Mouse (Mus musculus) limb, embryonic 10.5 days (tissue): ENCODE measurements around the gene Olfr1297. TPM values are rescaled to one million over a fixed set of nuclear protein-coding genes. Genes with fewer than 3 reads are reported as not detected.

Source experiments
- DNase-seq: peaks from one replicate; pipeline ENCODE4 v3.0.0-alpha.2; 2017; ENCODE audit warnings: low spot score
- H3K27ac ChIP-seq: fragments of 300-500 bp; sonication (generic); 2 replicates; pipeline ENCODE4 v1.5.1; 2016; ENCODE audit warnings: mild to moderate bottlenecking
- H3K27me3 ChIP-seq: fragments of 300-500 bp; sonication (generic); 2 replicates; pipeline ENCODE4 v1.6.1; 2016; ENCODE audit warnings: low read depth, mild to moderate bottlenecking; ENCODE audit not compliant: poor library complexity, severe bottlenecking
- H3K36me3 ChIP-seq: fragments of 300-500 bp; sonication (generic); 2 replicates; pipeline ENCODE4 v1.6.1; 2016; ENCODE audit warnings: mild to moderate bottlenecking, moderate library complexity
- H3K4me1 ChIP-seq: fragments of 300-500 bp; sonication (generic); 2 replicates; pipeline ENCODE4 v1.6.1; 2016
- H3K4me3 ChIP-seq: fragments of 300-500 bp; sonication (generic); 2 replicates; pipeline ENCODE4 v1.5.1; 2016; ENCODE audit warnings: mild to moderate bottlenecking, moderate library complexity
- H3K9me3 ChIP-seq: fragments of 300-500 bp; sonication (generic); replicated peaks from 2 replicates; pipeline ENCODE4 v1.6.1; 2016; ENCODE audit warnings: mild to moderate bottlenecking
- WGBS: fragments of 180-500 bp; shearing (Covaris S2); methylation state at CpG from one replicate; pipeline ENCODE4 v1.1.7; 2016; 5-methylcytosine and 5-hydroxymethylcytosine counted together
- polyA plus RNA-seq: library from polyadenylated mRNA; unstranded; fragments of >200 nt; fragmentation: Nextera tagmentation; extraction: Ambion mirVana; gene quantifications from 2 replicates; pipeline ENCODE4 v1.2.1, GENCODE M21; 2016

Olfr1297 gene
- polyA plus RNA-seq: not detected in 2 replicates

- H3K27ac ChIP-seq: no peak within 1 kb of the TSS
- WGBS: 76% methylated on average over 1 of the region's 1 CpGs
- no peaks in the 10 kb centered on the region for H3K9me3 ChIP-seq
- H3K4me1 ChIP-seq: no peaks in the 10 kb centered on the region
- no peaks in the 10 kb centered on the region for H3K36me3 ChIP-seq
- H3K4me3 ChIP-seq: no peak within 1 kb of the TSS
- no peak for DNase-seq
- H3K27me3 ChIP-seq: no peaks in the 10 kb centered on the region
These were observed at the start of gene Olfr1297 for GRCm38 (mm10) chr2:111626397-111626796. Olfr1297 (minus strand) TSS chr2:111626497.

- WGBS: 85% methylated on average over 4 of the region's 4 CpGs
These were observed 34.8 kb upstream of the Olfr1297 start, which contains the start of gene Olfr1299 for GRCm38 (mm10) chr2:111661119-111661518. Olfr1299 (plus strand) TSS chr2:111661419.

GRCm38 (mm10) chr2:111649101-111649500 lies 22.8 kb upstream of the Olfr1297 start, which contains the start of gene Olfr1298:
Olfr1298 (minus strand) TSS chr2:111649201.
- Histone ChIP-seq H3K36me3 (no peaks in the 10 kb centered on the region), H3K4me1 (no peaks in the 10 kb centered on the region), H3K4me3 (no peak within 1 kb of the TSS), H3K9me3 (no peaks in the 10 kb centered on the region), H3K27ac (no peak within 1 kb of the TSS), H3K27me3 (no peaks in the 10 kb centered on the region)
- DNase-seq: no peak
- 85% methylated on average over 1 of the region's 1 CpGs for WGBS

More at GRCm38 (mm10) chr2:111661119-111661518, 34.8 kb upstream of the Olfr1297 start, which contains the start of gene Olfr1299:
- Histone ChIP-seq H3K4me3 (no peak within 1 kb of the TSS), H3K4me1 (no peaks in the 10 kb centered on the region), H3K36me3 (no peaks in the 10 kb centered on the region), H3K27me3 (no peaks in the 10 kb centered on the region), H3K9me3 (no peaks in the 10 kb centered on the region), H3K27ac (no peak within 1 kb of the TSS)
- no peak for DNase-seq

GRCm38 (mm10) chr2:111569581-111569980 lies 56.7 kb downstream of the Olfr1297 start, which contains the start of gene Olfr1295:
Olfr1295 (minus strand) TSS chr2:111569681.
- Histone ChIP-seq H3K4me1 (no peaks in the 10 kb centered on the region), H3K27ac (no peak within 1 kb of the TSS), H3K4me3 (no peak within 1 kb of the TSS), H3K9me3 (no peaks in the 10 kb centered on the region), H3K36me3 (no peaks in the 10 kb centered on the region), H3K27me3 (no peaks in the 10 kb centered on the region)
- DNase-seq: no peak

Other genes with a start within 250 kb of the Olfr1297 start
- not detected in 2 replicates for gene Olfr1286, start 203.4 kb downstream of the Olfr1297 start, polyA plus RNA-seq
- not detected in 2 replicates for gene Olfr1287, start 177.4 kb downstream of the Olfr1297 start, polyA plus RNA-seq
- gene Olfr1288, start 152.4 kb downstream of the Olfr1297 start, polyA plus RNA-seq: not detected in 2 replicates
- gene Olfr1289, start 145.7 kb downstream of the Olfr1297 start, polyA plus RNA-seq: not detected in 2 replicates
- not detected in 2 replicates for gene Olfr1290, start 132.7 kb downstream of the Olfr1297 start, polyA plus RNA-seq
- gene Olfr1291-ps1, start 129.3 kb downstream of the Olfr1297 start, polyA plus RNA-seq: not detected in 2 replicates
- not detected in 2 replicates for gene Olfr1293-ps, start 101.3 kb downstream of the Olfr1297 start, polyA plus RNA-seq
- gene Olfr1294, start 86.2 kb downstream of the Olfr1297 start, polyA plus RNA-seq: not detected in 2 replicates
- not detected in 2 replicates for gene Olfr1295, start 56.8 kb downstream of the Olfr1297 start, polyA plus RNA-seq
- not detected in 2 replicates for gene Olfr1298, start 22.7 kb upstream of the Olfr1297 start, polyA plus RNA-seq
- gene Olfr1299, start 34.9 kb upstream of the Olfr1297 start, polyA plus RNA-seq: not detected in 2 replicates
- not detected in 2 replicates for gene Olfr1301, start 124.5 kb upstream of the Olfr1297 start, polyA plus RNA-seq
- not detected in 2 replicates for gene Olfr1302, start 150.9 kb upstream of the Olfr1297 start, polyA plus RNA-seq
- gene Olfr1303, start 193.8 kb upstream of the Olfr1297 start, polyA plus RNA-seq: not detected in 2 replicates